Mouse (Mus musculus): ENCODE measurements around the gene Zfyve19. TPM values are rescaled to one million over a fixed set of nuclear protein-coding genes. Genes with fewer than 3 reads are reported as not detected.
A peak's percentile ranks its signal among the peaks of the same experiment; 100 is the strongest.

Zfyve19 gene
- polyA plus RNA-seq, 1 experiment from 2014 or later, result 52.5 TPM

GRCm38 (mm10) chr2:119237210-119237870, 28.9 kb downstream of the Zfyve19 start, which contains the start of gene Spint1:
Spint1 (plus strand) TSS chr2:119237362.
- H3K4me3 ChIP-seq (replicated peaks), result peak within 1 kb of the TSS; percentile 52
- H3K36me3 ChIP-seq, result no peaks in the 10 kb centered on the region
- peak within 1 kb of the TSS; percentile 53 for H3K9ac ChIP-seq (replicated peaks)
- no peak within 1 kb of the TSS for H3K27ac ChIP-seq
- H3K4me1 ChIP-seq (replicated peaks), result peaks cover 7% of the 10 kb centered on the region; the same call in 1 of the 2 replicates
- peak within 1 kb of the TSS; percentile 87 for H3K4me2 ChIP-seq
- H3K9me3 ChIP-seq, result no peaks in the 10 kb centered on the region
- WGBS, result 1% methylated on average over 73 of the region's 73 CpGs
- no peak for ATAC-seq (ENCODE audit: insufficient number of reproducible peaks, insufficient read depth, low FRiP score, low TSS enrichment, low read depth)
- H3K27me3 ChIP-seq, result peaks cover 69% of the 10 kb centered on the region

GRCm38 (mm10) chr2:119237871-119238220, 29.4 kb downstream of the Zfyve19 start:
- ATAC-seq (ENCODE audit: insufficient number of reproducible peaks, insufficient read depth, low FRiP score, low TSS enrichment, low read depth), result no peak
- H3K27ac ChIP-seq, result no peak overlapping the region
- 2% methylated on average over 31 of the region's 31 CpGs for WGBS

GRCm38 (mm10) chr2:119238671-119239070, 30.3 kb downstream of the Zfyve19 start:
- H3K4me3 ChIP-seq (replicated peaks), result no peak overlapping the region
- no peak for ATAC-seq (ENCODE audit: insufficient number of reproducible peaks, insufficient read depth, low FRiP score, low TSS enrichment, low read depth)
- H3K4me2 ChIP-seq, result peak overlapping the region; percentile 87; the same call in 1 of the 2 replicates
- H3K9ac ChIP-seq (replicated peaks), result no peak overlapping the region
- H3K27me3 ChIP-seq, result peaks cover 70% of the 10 kb centered on the region
- no peaks in the 10 kb centered on the region for H3K36me3 ChIP-seq
- no peak overlapping the region for H3K27ac ChIP-seq
- H3K9me3 ChIP-seq, result no peaks in the 10 kb centered on the region
- 63% methylated on average over 2 of the region's 2 CpGs for WGBS
- peaks cover 7% of the 10 kb centered on the region; the same call in 1 of the 2 replicates for H3K4me1 ChIP-seq (replicated peaks)

More at GRCm38 (mm10) chr2:119237871-119238220, 29.4 kb downstream of the Zfyve19 start:
- Histone ChIP-seq H3K36me3 (no peaks in the 10 kb centered on the region), H3K4me3 (replicated peaks) (peak overlapping the region; percentile 52), H3K9me3 (no peaks in the 10 kb centered on the region), H3K4me1 (replicated peaks) (peaks cover 7% of the 10 kb centered on the region; the same call in 1 of the 2 replicates), H3K27me3 (peaks cover 72% of the 10 kb centered on the region), H3K9ac (replicated peaks) (peak overlapping the region; percentile 53), H3K4me2 (peak overlapping the region; percentile 87)

GRCm38 (mm10) chr2:119240075-119240818, 31.8 kb downstream of the Zfyve19 start:
- Histone ChIP-seq H3K4me3 (replicated peaks) (no peak overlapping the region), H3K27ac (no peak overlapping the region), H3K9me3 (no peaks in the 10 kb centered on the region), H3K36me3 (no peaks in the 10 kb centered on the region), H3K27me3 (peaks cover 59% of the 10 kb centered on the region), H3K4me1 (replicated peaks) (peaks cover 7% of the 10 kb centered on the region; the same call in 1 of the 2 replicates), H3K9ac (replicated peaks) (no peak overlapping the region), H3K4me2 (no peak overlapping the region)
- ATAC-seq (ENCODE audit: insufficient number of reproducible peaks, insufficient read depth, low FRiP score, low TSS enrichment, low read depth), result no peak
- 55% methylated on average over 4 of the region's 4 CpGs for WGBS

- no peak overlapping the region for H3K4me2 ChIP-seq
- H3K36me3 ChIP-seq, result no peaks in the 10 kb centered on the region
- no peaks in the 10 kb centered on the region for H3K9me3 ChIP-seq
- peaks cover 7% of the 10 kb centered on the region; the same call in 1 of the 2 replicates for H3K4me1 ChIP-seq (replicated peaks)
- no peak overlapping the region for H3K27ac ChIP-seq
- no peak overlapping the region for H3K4me3 ChIP-seq (replicated peaks)
- H3K27me3 ChIP-seq, result peaks cover 54% of the 10 kb centered on the region
- 85% methylated on average over 4 of the region's 4 CpGs for WGBS
- no peak for ATAC-seq (ENCODE audit: insufficient number of reproducible peaks, insufficient read depth, low FRiP score, low TSS enrichment, low read depth)
- H3K9ac ChIP-seq (replicated peaks), result no peak overlapping the region
These were observed 32.4 kb downstream of the Zfyve19 start for GRCm38 (mm10) chr2:119240819-119241186.

- H3K4me3 ChIP-seq (replicated peaks), result no peak overlapping the region
- peaks cover 36% of the 10 kb centered on the region for H3K27me3 ChIP-seq
- H3K36me3 ChIP-seq, result no peaks in the 10 kb centered on the region
- H3K4me1 ChIP-seq (replicated peaks), result 0 out of 2 replicates have a peak, but pooled peaks cover 4% of the 10 kb centered on the region
- H3K4me2 ChIP-seq, result no peak overlapping the region
- H3K9me3 ChIP-seq, result no peaks in the 10 kb centered on the region
- 81% methylated on average over 9 of the region's 9 CpGs for WGBS
- H3K27ac ChIP-seq, result no peak overlapping the region
- no peak overlapping the region for H3K9ac ChIP-seq (replicated peaks)
- no peak for ATAC-seq (ENCODE audit: insufficient number of reproducible peaks, insufficient read depth, low FRiP score, low TSS enrichment, low read depth)
These were observed 34.1 kb downstream of the Zfyve19 start for GRCm38 (mm10) chr2:119242548-119242947.

GRCm38 (mm10) chr2:119245246-119245645, 36.8 kb downstream of the Zfyve19 start:
- Histone ChIP-seq H3K9me3 (no peaks in the 10 kb centered on the region), H3K27ac (no peak overlapping the region), H3K4me3 (replicated peaks) (no peak overlapping the region), H3K9ac (replicated peaks) (no peak overlapping the region), H3K36me3 (no peaks in the 10 kb centered on the region), H3K4me2 (no peak overlapping the region), H3K4me1 (replicated peaks) (0 out of 2 replicates have a peak, but pooled peaks cover 4% of the 10 kb centered on the region), H3K27me3 (peaks cover 16% of the 10 kb centered on the region)
- no peak for ATAC-seq (ENCODE audit: insufficient number of reproducible peaks, insufficient read depth, low FRiP score, low TSS enrichment, low read depth)
- 80% methylated on average over 7 of the region's 7 CpGs for WGBS

GRCm38 (mm10) chr2:119247904-119248303, 39.5 kb downstream of the Zfyve19 start:
- Histone ChIP-seq H3K27me3 (peaks cover 11% of the 10 kb centered on the region; the same call in 1 of the 2 replicates), H3K4me3 (replicated peaks) (no peak overlapping the region), H3K9me3 (no peaks in the 10 kb centered on the region), H3K9ac (replicated peaks) (no peak overlapping the region), H3K4me2 (no peak overlapping the region), H3K36me3 (no peaks in the 10 kb centered on the region), H3K27ac (no peak overlapping the region), H3K4me1 (replicated peaks) (0 out of 2 replicates have a peak, but pooled peaks cover 4% of the 10 kb centered on the region)
- 85% methylated on average over 9 of the region's 9 CpGs for WGBS
- ATAC-seq (ENCODE audit: insufficient number of reproducible peaks, insufficient read depth, low FRiP score, low TSS enrichment, low read depth), result no peak

- Histone ChIP-seq H3K4me2 (no peak overlapping the region), H3K27ac (no peak overlapping the region), H3K4me1 (replicated peaks) (0 out of 2 replicates have a peak, but pooled peaks cover 4% of the 10 kb centered on the region), H3K4me3 (replicated peaks) (no peak overlapping the region), H3K9me3 (no peaks in the 10 kb centered on the region), H3K27me3 (peaks cover 26% of the 10 kb centered on the region), H3K36me3 (no peaks in the 10 kb centered on the region), H3K9ac (replicated peaks) (no peak overlapping the region)
- ATAC-seq (ENCODE audit: insufficient number of reproducible peaks, insufficient read depth, low FRiP score, low TSS enrichment, low read depth), result no peak
- WGBS, result 65% methylated on average over 4 of the region's 4 CpGs
These were observed 41.2 kb downstream of the Zfyve19 start for GRCm38 (mm10) chr2:119249592-119250061.

GRCm38 (mm10) chr2:119250377-119250776, 42.0 kb downstream of the Zfyve19 start:
- no peaks in the 10 kb centered on the region for H3K9me3 ChIP-seq
- WGBS, result 69% methylated on average over 5 of the region's 5 CpGs

GRCm38 (mm10) chr2:119250826-119251478, 42.5 kb downstream of the Zfyve19 start:
- Histone ChIP-seq H3K9me3 (no peaks in the 10 kb centered on the region), H3K4me1 (replicated peaks) (0 out of 2 replicates have a peak, but pooled peaks cover 4% of the 10 kb centered on the region), H3K4me3 (replicated peaks) (no peak overlapping the region), H3K36me3 (no peaks in the 10 kb centered on the region), H3K27me3 (peaks cover 34% of the 10 kb centered on the region), H3K9ac (replicated peaks) (no peak overlapping the region), H3K4me2 (no peak overlapping the region), H3K27ac (no peak overlapping the region)
- ATAC-seq (ENCODE audit: insufficient number of reproducible peaks, insufficient read depth, low FRiP score, low TSS enrichment, low read depth), result no peak; the same call in 1 of the 2 replicates
- WGBS, result 16% methylated on average over 11 of the region's 11 CpGs

More at GRCm38 (mm10) chr2:119250377-119250776, 42.0 kb downstream of the Zfyve19 start:
- H3K27ac ChIP-seq, result no peak overlapping the region
- no peak overlapping the region for H3K4me3 ChIP-seq (replicated peaks)
- ATAC-seq (ENCODE audit: insufficient number of reproducible peaks, insufficient read depth, low FRiP score, low TSS enrichment, low read depth), result no peak
- no peak overlapping the region for H3K4me2 ChIP-seq
- H3K27me3 ChIP-seq, result peaks cover 32% of the 10 kb centered on the region
- H3K36me3 ChIP-seq, result no peaks in the 10 kb centered on the region
- H3K9ac ChIP-seq (replicated peaks), result no peak overlapping the region
- H3K4me1 ChIP-seq (replicated peaks), result 0 out of 2 replicates have a peak, but pooled peaks cover 4% of the 10 kb centered on the region
